Mouse (Mus musculus) layer of hippocampus, postnatal 14 days (tissue): ENCODE measurements around the gene Trnau1ap. TPM values are rescaled to one million over a fixed set of nuclear protein-coding genes. Genes with fewer than 3 reads are reported as not detected.

ENCODE experiments used
- total RNA-seq, 2 experiments: library from RNA; stranded (reverse); gene quantifications; 2 replicates each; pipeline ENCODE4 v1.2.3; 2021

Gene Trnau1ap
- total RNA-seq, 2 experiments from 2014 or later: 19.3 to 22.3 TPM

Other genes with a start within 250 kb of the Trnau1ap start
- 1 to 10 TPM; 7.5 to 8.5 TPM for gene Oprd1, start 185.1 kb downstream of the Trnau1ap start, total RNA-seq
- gene Ythdf2, start 117.2 kb downstream of the Trnau1ap start, total RNA-seq: 10 to 100 TPM; 46.4 to 49.5 TPM
- gene Gmeb1, start 67.9 kb downstream of the Trnau1ap start, total RNA-seq: 10 to 100 TPM; 24.2 to 26.7 TPM
- 10 to 100 TPM; 18.5 to 22.2 TPM for gene Taf12, start 55.2 kb downstream of the Trnau1ap start, total RNA-seq
- 1 to 10 TPM in 1 of 2 experiments, under 1 TPM in 1; 0.72 to 1.5 TPM for gene Rab42, start 26.2 kb downstream of the Trnau1ap start, total RNA-seq
- gene Rcc1, start 24.1 kb upstream of the Trnau1ap start, total RNA-seq: 10 to 100 TPM; 12.5 to 13.0 TPM
- 10 to 100 TPM in 1 of 2 experiments, 1 to 10 TPM in 1; 9.3 to 10.5 TPM for gene Phactr4, start 93.0 kb upstream of the Trnau1ap start, total RNA-seq
- 1 to 10 TPM; 6.6 to 7.9 TPM for gene Med18, start 134.4 kb upstream of the Trnau1ap start, total RNA-seq
- gene Sesn2, start 181.0 kb upstream of the Trnau1ap start, total RNA-seq: 10 to 100 TPM; 14.3 to 17.9 TPM
- gene Atpif1, start 204.1 kb upstream of the Trnau1ap start, total RNA-seq: 100 to 1,000 TPM; 584 to 591 TPM
- 10 to 100 TPM; 83.2 to 84.5 TPM for gene Dnajc8, start 206.0 kb upstream of the Trnau1ap start, total RNA-seq
- gene Ptafr, start 234.5 kb upstream of the Trnau1ap start, total RNA-seq: 1 to 10 TPM; 1.4 TPM